Mouse (Mus musculus) lung, embryonic 14.5 days (tissue): ENCODE results near the gene Golga2. TPM values are rescaled to one million over a fixed set of nuclear protein-coding genes. Genes with fewer than 3 reads are reported as not detected.
A peak's percentile ranks its signal among the peaks of the same experiment; 100 is the strongest.

Experiments used
- ATAC-seq: fragments of 200-750 bp; cut with Nextera tagmentation; 2 replicates; pipeline ENCODE4 v1.8.0; 2017; ENCODE audit warnings: mild to moderate bottlenecking, moderate TSS enrichment, moderate library complexity; ENCODE audit not compliant: insufficient read depth
- DNase-seq: peaks from one replicate; pipeline ENCODE4 v3.0.0-alpha.2; 2015
- H3K27ac ChIP-seq: fragments of 300-500 bp; sonication (generic); 2 replicates; pipeline ENCODE4 v1.5.1; 2014; ENCODE audit warnings: low read depth, mild to moderate bottlenecking, moderate library complexity
- H3K27me3 ChIP-seq: fragments of 300-500 bp; sonication (generic); 2 replicates; pipeline ENCODE4 v1.6.1; 2014; ENCODE audit warnings: low read length, control low read depth; ENCODE audit not compliant: insufficient read depth
- H3K36me3 ChIP-seq: fragments of 300-500 bp; sonication (generic); 2 replicates; pipeline ENCODE4 v1.6.1; 2014; ENCODE audit warnings: control low read depth; ENCODE audit not compliant: insufficient read depth
- H3K4me1 ChIP-seq: fragments of 300-500 bp; sonication (generic); 2 replicates; pipeline ENCODE4 v1.6.1; 2014; ENCODE audit warnings: antibody characterized with exemption, control low read depth; ENCODE audit not compliant: insufficient read depth
- H3K4me2 ChIP-seq: fragments of 300-500 bp; sonication (generic); 2 replicates; pipeline ENCODE4 v1.6.1; 2014; ENCODE audit warnings: mild to moderate bottlenecking
- H3K4me3 ChIP-seq: fragments of 300-500 bp; sonication (generic); 2 replicates; pipeline ENCODE4 v1.5.1; 2014; ENCODE audit warnings: low read depth, low read length
- H3K9ac ChIP-seq: fragments of 300-500 bp; sonication (generic); 2 replicates; pipeline ENCODE4 v1.6.1; 2014
- H3K9me3 ChIP-seq: fragments of 300-500 bp; sonication (generic); 2 replicates; pipeline ENCODE4 v1.6.1; 2016; ENCODE audit warnings: low read depth, low read length, control low read depth
- CTCF ChIP-seq: IDR thresholded peaks from 2 replicates; pipeline ENCODE4 v1.5.1; 2016; ENCODE audit warnings: antibody characterized with exemption, low read depth
- WGBS: fragments of 180-500 bp; shearing (Covaris S2); extraction: QIAGEN DNeasy Blood & Tissue Kit; methylation state at CpG from one replicate; pipeline ENCODE4 v1.1.7; 2014; 5-methylcytosine and 5-hydroxymethylcytosine counted together
- polyA plus RNA-seq: library from polyadenylated mRNA; unstranded; fragments of >200 nt; fragmentation: Nextera tagmentation; extraction: Ambion mirVana; gene quantifications from 2 replicates; pipeline ENCODE4 v1.2.1, GENCODE M21; 2014

Golga2 gene
- polyA plus RNA-seq, 1 experiment from 2014 or later: 24.0 TPM

DNA sequence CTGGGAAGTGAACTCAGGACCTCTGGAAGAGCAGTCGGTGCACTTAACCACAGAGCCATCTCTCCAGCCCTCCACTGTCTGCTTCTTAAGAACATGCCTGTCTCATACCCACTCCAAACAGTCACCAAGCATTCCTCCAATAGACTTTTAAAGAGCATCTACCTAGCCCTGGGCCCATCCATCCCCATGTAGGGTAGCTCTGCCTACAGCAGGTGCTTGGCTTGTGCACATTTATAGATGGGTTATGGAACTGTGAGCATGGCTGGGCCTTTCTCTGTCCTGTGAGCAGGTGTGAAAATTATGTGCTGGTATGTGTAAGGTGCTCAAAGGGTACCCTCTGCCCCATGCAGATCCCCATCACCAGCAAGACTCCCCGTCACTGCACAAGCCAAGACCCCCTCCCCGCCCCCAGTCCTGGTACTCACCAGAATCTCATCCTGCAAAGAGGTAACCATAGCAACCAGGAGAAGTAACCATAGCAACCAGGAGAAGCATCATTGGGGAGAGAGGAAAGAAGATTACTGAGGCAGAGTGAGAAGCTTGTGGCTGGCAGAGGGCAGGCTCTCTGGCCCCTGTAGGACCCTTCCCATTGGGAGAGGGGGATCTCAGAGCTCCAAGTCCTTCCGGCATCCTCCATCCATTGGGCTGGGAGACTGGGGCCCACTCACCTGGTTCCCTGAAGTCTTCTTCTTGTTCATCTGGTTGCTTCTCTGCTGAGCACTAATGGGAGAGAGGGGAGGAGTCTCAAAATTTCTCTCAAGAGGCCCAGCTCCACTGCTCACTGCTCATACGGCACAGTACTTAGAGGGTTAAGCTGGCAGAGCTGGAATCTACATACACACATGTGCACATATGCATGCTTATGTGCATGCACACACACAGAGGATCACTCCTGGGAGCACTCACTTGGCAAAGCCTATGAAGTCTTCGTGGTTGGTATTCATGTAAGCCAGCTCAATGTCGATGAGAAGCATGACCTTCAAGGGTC lies 35.9 kb downstream of the Golga2 start:
- Histone ChIP-seq H3K9ac (no peak overlapping the region), H3K4me3 (no peak overlapping the region), H3K27ac (no peak overlapping the region), H3K27me3 (no peaks in the 10 kb centered on the region), H3K9me3 (no peaks in the 10 kb centered on the region), H3K4me2 (no peak overlapping the region), H3K4me1 (peaks cover 16% of the 10 kb centered on the region; the same call in 1 of the 2 replicates), H3K36me3 (no peaks in the 10 kb centered on the region)
- TF ChIP-seq CTCF: no peak
- ATAC-seq: no peak
- WGBS: 76% methylated on average over 7 of the region's 7 CpGs
- no peak for DNase-seq

- no peak for TF ChIP-seq CTCF
- Histone ChIP-seq H3K27ac (no peak overlapping the region), H3K9ac (no peak overlapping the region), H3K4me3 (no peak overlapping the region), H3K36me3 (no peaks in the 10 kb centered on the region), H3K27me3 (no peaks in the 10 kb centered on the region), H3K4me2 (no peak overlapping the region), H3K9me3 (no peaks in the 10 kb centered on the region), H3K4me1 (peaks cover 9% of the 10 kb centered on the region; the same call in 1 of the 2 replicates)
- 49% methylated on average over 4 of the region's 4 CpGs for WGBS
- DNase-seq: no peak
- ATAC-seq: no peak
Observed at GRCm38 (mm10) chr2:32324322-32324721, 37.1 kb downstream of the Golga2 start.

GRCm38 (mm10) chr2:32325342-32325741 lies 38.2 kb downstream of the Golga2 start:
- H3K4me3 ChIP-seq: no peak overlapping the region
- H3K27ac ChIP-seq: peak overlapping the region; percentile 63
- H3K4me2 ChIP-seq: no peak overlapping the region
- peaks cover 5% of the 10 kb centered on the region; the same call in 1 of the 2 replicates for H3K4me1 ChIP-seq
- peak; percentile 25 for DNase-seq
- TF ChIP-seq CTCF: no peak
- H3K9me3 ChIP-seq: no peaks in the 10 kb centered on the region
- no peaks in the 10 kb centered on the region for H3K36me3 ChIP-seq
- no peak for ATAC-seq
- 39% methylated on average over 7 of the region's 7 CpGs for WGBS
- H3K27me3 ChIP-seq: no peaks in the 10 kb centered on the region
- H3K9ac ChIP-seq: no peak overlapping the region

GRCm38 (mm10) chr2:32327200-32327599 lies 40.0 kb downstream of the Golga2 start:
- WGBS: 59% methylated on average over 4 of the region's 4 CpGs
- no peaks in the 10 kb centered on the region for H3K27me3 ChIP-seq
- H3K27ac ChIP-seq: no peak overlapping the region
- no peak for ATAC-seq
- H3K4me2 ChIP-seq: no peak overlapping the region
- peak; percentile 47 for DNase-seq
- no peak overlapping the region for H3K9ac ChIP-seq
- no peaks in the 10 kb centered on the region for H3K4me1 ChIP-seq
- no peaks in the 10 kb centered on the region for H3K9me3 ChIP-seq
- 0 out of 2 replicates have a peak, but pooled peaks cover 5% of the 10 kb centered on the region for H3K36me3 ChIP-seq
- no peak for TF ChIP-seq CTCF
- H3K4me3 ChIP-seq: no peak overlapping the region

DNA sequence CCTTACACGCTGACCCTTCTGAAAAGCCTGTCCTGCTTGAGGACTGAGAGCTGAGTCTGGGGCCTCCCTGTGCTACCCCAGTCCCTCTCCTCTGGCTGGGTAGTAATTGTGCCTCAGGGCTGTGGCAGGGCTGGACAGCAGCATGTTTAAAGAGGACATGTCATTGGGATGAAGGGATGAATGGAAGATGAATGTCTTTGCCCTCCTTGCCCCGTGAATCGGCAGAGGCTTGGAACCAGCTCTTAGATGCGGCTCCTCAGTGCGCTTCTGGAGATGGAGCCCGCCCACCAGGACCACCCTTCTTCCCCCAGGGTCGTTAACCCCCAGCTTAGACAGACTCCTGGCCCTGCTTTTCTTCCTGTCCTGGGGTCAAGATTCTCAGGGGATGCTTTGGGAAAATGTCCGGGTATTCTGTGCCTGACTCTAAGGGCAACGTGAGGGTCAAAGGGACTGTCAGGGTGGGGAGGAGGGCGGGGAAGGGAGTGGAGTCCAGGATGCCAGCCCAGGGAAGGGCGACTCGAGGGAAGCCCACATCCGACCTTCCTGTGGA lies 41.8 kb downstream of the Golga2 start:
- no peak overlapping the region for H3K4me3 ChIP-seq
- no peaks in the 10 kb centered on the region for H3K9me3 ChIP-seq
- no peak for DNase-seq
- WGBS: 30% methylated on average over 13 of the region's 13 CpGs
- ATAC-seq: no peak
- no peaks in the 10 kb centered on the region for H3K27me3 ChIP-seq
- TF ChIP-seq CTCF: no peak
- no peak overlapping the region for H3K4me2 ChIP-seq
- H3K4me1 ChIP-seq: no peaks in the 10 kb centered on the region
- no peak overlapping the region for H3K9ac ChIP-seq
- no peak overlapping the region for H3K27ac ChIP-seq
- 0 out of 2 replicates have a peak, but pooled peaks cover 5% of the 10 kb centered on the region for H3K36me3 ChIP-seq

- 33% methylated on average over 6 of the region's 6 CpGs for WGBS
- Histone ChIP-seq H3K36me3 (0 out of 2 replicates have a peak, but pooled peaks cover 5% of the 10 kb centered on the region), H3K27ac (peak overlapping the region; percentile 30; the same call in 1 of the 2 replicates), H3K27me3 (no peaks in the 10 kb centered on the region), H3K4me3 (no peak overlapping the region), H3K9me3 (no peaks in the 10 kb centered on the region), H3K4me2 (no peak overlapping the region), H3K4me1 (no peaks in the 10 kb centered on the region), H3K9ac (no peak overlapping the region; the same call in 1 of the 2 replicates)
- peak; percentile 32 for DNase-seq
- TF ChIP-seq CTCF: no peak
- no peak for ATAC-seq
Observed at GRCm38 (mm10) chr2:32329531-32329930, 42.3 kb downstream of the Golga2 start.

GRCm38 (mm10) chr2:32332159-32332558 lies 45.0 kb downstream of the Golga2 start:
- no peaks in the 10 kb centered on the region for H3K9me3 ChIP-seq
- H3K4me1 ChIP-seq: no peaks in the 10 kb centered on the region
- H3K27me3 ChIP-seq: no peaks in the 10 kb centered on the region
- DNase-seq (no peak), ATAC-seq (no peak)
- H3K27ac ChIP-seq: no peak overlapping the region
- no peak overlapping the region for H3K4me3 ChIP-seq
- H3K4me2 ChIP-seq: no peak overlapping the region
- peaks cover 5% of the 10 kb centered on the region; the same call in 1 of the 2 replicates for H3K36me3 ChIP-seq
- WGBS: 81% methylated on average over 5 of the region's 5 CpGs
- TF ChIP-seq CTCF: no peak
- no peak overlapping the region for H3K9ac ChIP-seq
